Mouse (Mus musculus): ENCODE results near the gene Atp2b4.

Atp2b4 gene

GRCm38 (mm10) chr1:133800948-133801393 lies at the start of gene Atp2b4:
Gene Atp2b4 (minus strand): TSS chr1:133801041.
- peak; percentile 99 for DNase-seq (ENCODE audit: low spot score)

GRCm38 (mm10) chr1:133844734-133845133 lies 43.9 kb upstream of the Atp2b4 start:
- DNase-seq (ENCODE audit: low spot score) = no peak

GRCm38 (mm10) chr1:133843900-133844299 lies 43.1 kb upstream of the Atp2b4 start:
- no peak for DNase-seq (ENCODE audit: low spot score)

GRCm38 (mm10) chr1:133843370-133843769 lies 42.5 kb upstream of the Atp2b4 start:
- no peak for DNase-seq (ENCODE audit: low spot score)

GRCm38 (mm10) chr1:133842074-133842725 lies 41.4 kb upstream of the Atp2b4 start:
- DNase-seq (ENCODE audit: low spot score) = no peak

- DNase-seq (ENCODE audit: low spot score) = no peak
These were observed 40.5 kb upstream of the Atp2b4 start for GRCm38 (mm10) chr1:133841171-133841926.

GRCm38 (mm10) chr1:133840530-133840929 lies 39.7 kb upstream of the Atp2b4 start:
- DNase-seq (ENCODE audit: low spot score) = no peak

GRCm38 (mm10) chr1:133834309-133834708 lies 33.5 kb upstream of the Atp2b4 start:
- DNase-seq (ENCODE audit: low spot score) = no peak

GRCm38 (mm10) chr1:133832781-133833180 lies 31.9 kb upstream of the Atp2b4 start:
- DNase-seq (ENCODE audit: low spot score) = no peak

- DNase-seq (ENCODE audit: low spot score) = no peak
These were observed 25.4 kb upstream of the Atp2b4 start for GRCm38 (mm10) chr1:133826193-133826592.

GRCm38 (mm10) chr1:133825543-133825942 lies 24.7 kb upstream of the Atp2b4 start:
- no peak for DNase-seq (ENCODE audit: low spot score)

- no peak for DNase-seq (ENCODE audit: low spot score)
These were observed 24.3 kb upstream of the Atp2b4 start for GRCm38 (mm10) chr1:133825140-133825539.

GRCm38 (mm10) chr1:133821144-133821543 lies 20.3 kb upstream of the Atp2b4 start:
- DNase-seq (ENCODE audit: low spot score) = no peak

- DNase-seq (ENCODE audit: low spot score) = no peak
These were observed 19.3 kb upstream of the Atp2b4 start for GRCm38 (mm10) chr1:133820100-133820499.

GRCm38 (mm10) chr1:133818531-133818930 lies 17.7 kb upstream of the Atp2b4 start:
- DNase-seq (ENCODE audit: low spot score) = no peak

- DNase-seq (ENCODE audit: low spot score) = no peak
These were observed 15.1 kb upstream of the Atp2b4 start for GRCm38 (mm10) chr1:133815747-133816491.

GRCm38 (mm10) chr1:133809376-133809775 lies 8.5 kb upstream of the Atp2b4 start:
- DNase-seq (ENCODE audit: low spot score) = no peak

GRCm38 (mm10) chr1:133808020-133808419 lies 7.2 kb upstream of the Atp2b4 start:
- DNase-seq (ENCODE audit: low spot score) = no peak

- no peak for DNase-seq (ENCODE audit: low spot score)
These were observed 902 bp upstream of the Atp2b4 start for GRCm38 (mm10) chr1:133801743-133802142.

GRCm38 (mm10) chr1:133800512-133800911 lies 329 bp downstream of the Atp2b4 start:
- no peak for DNase-seq (ENCODE audit: low spot score)

GRCm38 (mm10) chr1:133799686-133800445 lies 975 bp downstream of the Atp2b4 start:
- DNase-seq (ENCODE audit: low spot score) = no peak

GRCm38 (mm10) chr1:133798821-133799415 lies 1.9 kb downstream of the Atp2b4 start:
- DNase-seq (ENCODE audit: low spot score) = no peak
